Mouse (Mus musculus) MEL (cell line): Measurements from ENCODE around the gene Med9.

Experiments used
- CHD2 ChIP-seq: IDR thresholded peaks from 2 replicates; pipeline ENCODE4 v1.6.1; 2011; ENCODE audit warnings: low read length, improper control_type of control experiment
- GATA1 ChIP-seq: IDR thresholded peaks from 2 replicates; pipeline ENCODE4 v1.6.1; 2011; ENCODE audit warnings: low read depth, low read length, improper control_type of control experiment
- RCOR1 ChIP-seq: IDR thresholded peaks from 2 replicates; pipeline ENCODE4 v1.6.1; 2012; ENCODE audit warnings: low read depth, mild to moderate bottlenecking, inconsistent platforms, low read length, improper control_type of control experiment

GRCm38 (mm10) chr11:59965227-59966101, 17.5 kb downstream of the Med9 start:
- TF ChIP-seq RCOR1, result no peak
- TF ChIP-seq CHD2, result no peak
- TF ChIP-seq GATA1, result no peak
